Mouse (Mus musculus): ENCODE measurements around the gene Pum3. TPM values are rescaled to one million over a fixed set of nuclear protein-coding genes. Genes with fewer than 3 reads are reported as not detected.

The Pum3 gene
- polyA plus RNA-seq, 1 experiment: 28.8 TPM

DNA sequence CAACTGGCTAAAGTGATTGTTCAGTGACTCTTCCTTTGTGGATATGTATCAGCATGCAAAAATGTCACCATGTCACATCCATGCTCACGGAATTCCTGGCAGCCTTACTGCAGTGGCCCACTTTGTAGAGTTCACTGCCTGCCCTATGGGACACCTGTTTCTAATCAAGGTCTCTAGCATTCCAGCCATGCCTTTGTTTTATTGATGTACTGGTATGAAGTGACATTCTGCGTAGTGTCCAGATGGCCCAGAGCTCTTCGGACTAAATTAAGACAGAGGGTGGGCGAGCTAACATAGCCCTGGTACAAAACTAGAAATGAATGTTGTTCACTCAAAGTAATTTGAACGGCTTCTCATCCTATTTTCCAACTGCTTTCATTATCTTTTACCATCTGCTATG, 11.5 kb upstream of the Pum3 start:
- no peak overlapping the region for H3K4me2 ChIP-seq (ENCODE audit: low read depth)
- no peaks in the 10 kb centered on the region for H3K27me3 ChIP-seq (ENCODE audit: control insufficient read depth, insufficient read depth, insufficient read length)
- no peaks in the 10 kb centered on the region for H3K36me3 ChIP-seq (ENCODE audit: control insufficient read depth, insufficient read depth)
- H3K4me3 ChIP-seq: no peak overlapping the region
- H3K79me2 ChIP-seq (ENCODE audit: control insufficient read depth, insufficient read depth): no peaks in the 10 kb centered on the region
- no peak for TF ChIP-seq TCF12 (IDR thresholded peaks at IDR 0.05; ENCODE audit: insufficient read depth, poor library complexity, severe bottlenecking)
- TF ChIP-seq POLR2A (IDR thresholded peaks at IDR 0.05; ENCODE audit: insufficient read length, low read depth): no peak
- TF ChIP-seq USF1 (IDR thresholded peaks at IDR 0.05; ENCODE audit: low read depth): no peak
- no peak overlapping the region for H3ac ChIP-seq (ENCODE audit: control insufficient read depth, insufficient read length)

DNA sequence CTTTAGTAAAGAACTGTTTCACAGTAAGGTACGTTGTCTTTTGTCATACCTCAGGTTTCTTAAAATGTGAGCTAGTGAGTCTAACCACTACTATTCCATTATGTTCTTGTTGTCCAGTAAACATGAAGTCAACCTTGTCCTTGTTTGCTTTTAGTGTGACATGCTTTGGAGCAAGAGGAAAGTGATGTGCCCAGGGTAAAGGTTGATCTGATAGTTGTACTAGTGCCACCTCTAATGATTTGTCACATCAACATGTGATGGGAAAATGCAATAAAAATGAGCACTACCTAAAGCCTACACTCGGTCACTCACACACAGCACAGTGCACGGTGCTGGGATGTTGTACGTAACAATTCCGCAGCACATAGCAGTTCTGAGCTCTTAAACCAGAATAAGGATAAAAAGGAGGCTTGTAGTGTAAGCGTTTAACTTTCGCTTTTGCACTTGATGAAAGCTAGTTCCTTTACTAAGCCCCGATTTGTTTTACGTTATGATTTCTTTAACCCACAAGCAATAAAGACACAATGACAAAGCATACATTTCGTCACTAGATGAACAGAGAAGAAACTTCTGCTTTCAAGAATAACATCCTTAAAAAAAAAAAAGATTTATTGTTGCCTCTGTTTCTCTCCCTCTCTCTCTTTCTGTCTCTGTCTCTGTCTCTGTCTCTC, 8.5 kb upstream of the Pum3 start:
- TF ChIP-seq MYOG (IDR thresholded peaks at IDR 0.05; ENCODE audit: control insufficient read depth in 1 of 3, insufficient read depth in 1 of 3, insufficient read length in 2 of 3, low read depth in 2 of 3): no peak
- TF ChIP-seq E2F4 (IDR thresholded peaks at IDR 0.05; ENCODE audit: insufficient read depth): no peak
- no peak for TF ChIP-seq POLR2AphosphoS2 (IDR thresholded peaks at IDR 0.05; ENCODE audit: insufficient read length, low read depth)
- no peak for TF ChIP-seq SRF (IDR thresholded peaks at IDR 0.05; ENCODE audit: control insufficient read depth, insufficient read length, low read depth)
- TF ChIP-seq POLR2A (IDR thresholded peaks at IDR 0.05; ENCODE audit: insufficient read length, low read depth): no peak
- TF ChIP-seq TCF12 (IDR thresholded peaks at IDR 0.05; ENCODE audit: insufficient read depth, poor library complexity, severe bottlenecking): no peak
- no peak for TF ChIP-seq REST (IDR thresholded peaks at IDR 0.05; ENCODE audit: insufficient read depth, insufficient read length)
- no peak for TF ChIP-seq MYOD1 (IDR thresholded peaks at IDR 0.05; ENCODE audit: control insufficient read depth in 1 of 3, insufficient read length in 2 of 3, low read depth in 2 of 3)
- no peak for TF ChIP-seq CEBPB (IDR thresholded peaks at IDR 0.05; ENCODE audit: insufficient read depth, poor library complexity, severe bottlenecking)
- TF ChIP-seq MAX (IDR thresholded peaks at IDR 0.05; ENCODE audit: low read depth): no peak
- no peak for TF ChIP-seq USF1 (IDR thresholded peaks at IDR 0.05; ENCODE audit: low read depth)
- no peak for TF ChIP-seq TCF3 (IDR thresholded peaks at IDR 0.05; ENCODE audit: insufficient read length, low read depth)

DNA sequence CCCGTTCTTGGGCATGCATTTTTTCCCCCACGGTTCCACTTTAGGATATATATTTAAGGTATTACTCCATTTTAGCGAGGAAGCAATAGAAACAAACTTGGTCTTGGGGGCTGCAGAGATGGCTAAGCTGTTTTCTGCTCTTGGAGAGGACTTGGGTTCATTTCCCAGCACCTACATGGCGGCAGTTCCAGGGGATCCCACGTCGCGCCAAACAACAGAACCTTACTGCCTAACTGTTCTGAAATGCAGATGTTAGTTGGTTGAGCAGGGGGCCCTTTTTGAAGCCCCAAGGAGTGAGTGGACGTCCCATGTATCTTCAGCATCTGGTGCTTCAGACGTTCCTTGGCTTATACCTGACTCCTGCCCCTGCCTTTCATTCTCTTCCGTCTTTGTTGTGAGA, 781 bp upstream of the Pum3 start:
- Histone ChIP-seq H3K79me2 (ENCODE audit: control insufficient read depth, insufficient read depth) (peaks cover 24% of the 10 kb centered on the region), H3K4me2 (ENCODE audit: low read depth) (peak overlapping the region; percentile 94), H3ac (ENCODE audit: control insufficient read depth, insufficient read length) (peak overlapping the region; percentile 57), H3K36me3 (ENCODE audit: control insufficient read depth, insufficient read depth) (peaks cover 10% of the 10 kb centered on the region), H3K27me3 (ENCODE audit: control insufficient read depth, insufficient read depth, insufficient read length) (no peaks in the 10 kb centered on the region), H3K4me3 (peak overlapping the region; percentile 88)
- TF ChIP-seq MYOD1 (IDR thresholded peaks at IDR 0.05; ENCODE audit: control insufficient read depth in 1 of 3, insufficient read length in 2 of 3, low read depth in 2 of 3): no peak
- no peak for TF ChIP-seq USF1 (IDR thresholded peaks at IDR 0.05; ENCODE audit: low read depth)
- TF ChIP-seq TCF3 (IDR thresholded peaks at IDR 0.05; ENCODE audit: insufficient read length, low read depth): no peak
- TF ChIP-seq SRF (IDR thresholded peaks at IDR 0.05; ENCODE audit: control insufficient read depth, insufficient read length, low read depth): no peak
- TF ChIP-seq E2F4 (IDR thresholded peaks at IDR 0.05; ENCODE audit: insufficient read depth): no peak
- TF ChIP-seq POLR2A (IDR thresholded peaks at IDR 0.05; ENCODE audit: insufficient read length, low read depth): no peak
- no peak for TF ChIP-seq POLR2AphosphoS2 (IDR thresholded peaks at IDR 0.05; ENCODE audit: insufficient read length, low read depth)
- no peak for TF ChIP-seq CEBPB (IDR thresholded peaks at IDR 0.05; ENCODE audit: insufficient read depth, poor library complexity, severe bottlenecking)
- TF ChIP-seq MYOG (IDR thresholded peaks at IDR 0.05; ENCODE audit: control insufficient read depth in 1 of 3, insufficient read depth in 1 of 3, insufficient read length in 2 of 3, low read depth in 2 of 3): no peak
- TF ChIP-seq TCF12 (IDR thresholded peaks at IDR 0.05; ENCODE audit: insufficient read depth, poor library complexity, severe bottlenecking): no peak
- TF ChIP-seq REST (IDR thresholded peaks at IDR 0.05; ENCODE audit: insufficient read depth, insufficient read length): no peak
- no peak for TF ChIP-seq MAX (IDR thresholded peaks at IDR 0.05; ENCODE audit: low read depth)

More for the DNA sequence above, 8.5 kb upstream of the Pum3 start:
- Histone ChIP-seq H3K79me2 (ENCODE audit: control insufficient read depth, insufficient read depth) (no peaks in the 10 kb centered on the region), H3K27me3 (ENCODE audit: control insufficient read depth, insufficient read depth, insufficient read length) (no peaks in the 10 kb centered on the region), H3K4me2 (ENCODE audit: low read depth) (peak overlapping the region; percentile 10), H3ac (ENCODE audit: control insufficient read depth, insufficient read length) (no peak overlapping the region), H3K36me3 (ENCODE audit: control insufficient read depth, insufficient read depth) (no peaks in the 10 kb centered on the region), H3K4me3 (no peak overlapping the region)

DNA sequence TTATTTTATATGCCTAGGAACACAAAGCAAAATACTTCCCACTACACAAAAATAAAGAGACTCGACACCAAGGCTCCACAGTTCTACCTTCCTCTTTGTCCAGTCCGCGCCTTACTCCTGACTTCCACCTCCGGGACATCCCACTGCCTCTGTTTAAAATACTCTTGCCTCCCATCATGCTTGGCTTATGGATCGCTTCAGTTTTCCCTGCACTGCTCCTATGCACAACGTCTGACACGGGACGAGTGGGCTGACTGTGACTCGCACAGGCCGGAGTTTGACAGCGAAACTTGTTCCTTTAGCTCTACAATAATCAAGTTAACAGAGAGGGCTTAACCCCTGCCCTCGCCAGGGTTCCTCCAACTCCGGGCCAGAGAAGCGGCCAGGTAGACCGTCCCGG, 344 bp downstream of the Pum3 start:
- Histone ChIP-seq H3K79me2 (ENCODE audit: control insufficient read depth, insufficient read depth) (peaks cover 24% of the 10 kb centered on the region), H3ac (ENCODE audit: control insufficient read depth, insufficient read length) (peak overlapping the region; percentile 57), H3K27me3 (ENCODE audit: control insufficient read depth, insufficient read depth, insufficient read length) (no peaks in the 10 kb centered on the region), H3K4me3 (peak overlapping the region; percentile 88), H3K4me2 (ENCODE audit: low read depth) (peak overlapping the region; percentile 79), H3K36me3 (ENCODE audit: control insufficient read depth, insufficient read depth) (peaks cover 21% of the 10 kb centered on the region)
- TF ChIP-seq POLR2AphosphoS2 (IDR thresholded peaks at IDR 0.05; ENCODE audit: insufficient read length, low read depth): no peak
- TF ChIP-seq E2F4 (IDR thresholded peaks at IDR 0.05; ENCODE audit: insufficient read depth): no peak
- no peak for TF ChIP-seq POLR2A (IDR thresholded peaks at IDR 0.05; ENCODE audit: insufficient read length, low read depth)

DNA sequence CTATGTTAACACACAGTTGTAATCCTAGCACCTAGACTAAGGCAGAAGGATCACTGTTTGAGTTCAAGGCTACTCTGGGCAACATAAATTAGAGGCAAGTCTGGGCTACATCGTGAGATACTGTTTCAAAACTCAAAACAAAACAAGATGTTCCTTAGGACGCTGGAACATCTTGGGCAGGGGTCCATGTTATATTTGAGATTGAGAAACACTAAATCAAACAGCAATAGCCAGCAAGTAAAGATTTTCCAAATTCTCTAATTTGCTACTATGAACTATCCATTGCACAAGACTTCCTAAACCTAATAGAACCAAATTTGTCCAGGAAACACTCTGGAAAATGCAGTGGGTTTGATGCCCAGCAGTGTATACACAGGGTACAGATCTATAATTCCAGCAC, 1.8 kb downstream of the Pum3 start:
- Histone ChIP-seq H3K27me3 (ENCODE audit: control insufficient read depth, insufficient read depth, insufficient read length) (no peaks in the 10 kb centered on the region), H3K4me2 (ENCODE audit: low read depth) (no peak overlapping the region)
- TF ChIP-seq POLR2A (IDR thresholded peaks at IDR 0.05; ENCODE audit: insufficient read length, low read depth): no peak

More for the DNA sequence above, 1.8 kb downstream of the Pum3 start:
- Histone ChIP-seq H3K79me2 (ENCODE audit: control insufficient read depth, insufficient read depth) (peaks cover 24% of the 10 kb centered on the region), H3K4me3 (peak overlapping the region; percentile 88), H3K36me3 (ENCODE audit: control insufficient read depth, insufficient read depth) (peaks cover 35% of the 10 kb centered on the region), H3ac (ENCODE audit: control insufficient read depth, insufficient read length) (no peak overlapping the region)
